Mouse (Mus musculus) intestine, postnatal 0 days (tissue): Measurements from ENCODE around the gene Abca1. TPM values are rescaled to one million over a fixed set of nuclear protein-coding genes. Genes with fewer than 3 reads are reported as not detected.

Experiments used
- ATAC-seq: fragments of 200-750 bp; cut with Nextera tagmentation; 2 replicates; pipeline ENCODE4 v1.8.0; 2017; ENCODE audit warnings: mild to moderate bottlenecking, moderate TSS enrichment, moderate library complexity
- H3K27ac ChIP-seq: fragments of 300-500 bp; sonication (generic); 2 replicates; pipeline ENCODE4 v1.5.1; 2014; ENCODE audit warnings: mild to moderate bottlenecking, low read depth, low read length, moderate library complexity
- H3K27me3 ChIP-seq: fragments of 300-500 bp; sonication (generic); replicated peaks from 2 replicates; pipeline ENCODE4 v1.6.1; 2014; ENCODE audit warnings: low read length, mixed read lengths; ENCODE audit not compliant: control insufficient read depth, insufficient read depth
- H3K36me3 ChIP-seq: fragments of 300-500 bp; sonication (generic); 2 replicates; pipeline ENCODE4 v1.6.1; 2014; ENCODE audit warnings: mild to moderate bottlenecking, moderate library complexity; ENCODE audit not compliant: control insufficient read depth, insufficient read depth
- H3K4me1 ChIP-seq: fragments of 300-500 bp; sonication (generic); replicated peaks from 2 replicates; pipeline ENCODE4 v1.6.1; 2014; ENCODE audit warnings: antibody characterized with exemption, low read length, mixed read lengths; ENCODE audit not compliant: control insufficient read depth, insufficient read depth
- H3K4me2 ChIP-seq: fragments of 300-500 bp; sonication (generic); replicated peaks from 2 replicates; pipeline ENCODE4 v1.6.1; 2014; ENCODE audit warnings: low read depth, mild to moderate bottlenecking, moderate library complexity
- H3K4me3 ChIP-seq: fragments of 300-500 bp; sonication (generic); 2 replicates; pipeline ENCODE4 v1.5.1; 2014; ENCODE audit warnings: low read depth, low read length
- H3K9ac ChIP-seq: fragments of 300-500 bp; sonication (generic); 2 replicates; pipeline ENCODE4 v1.6.1; 2014; ENCODE audit warnings: mild to moderate bottlenecking, low read depth, low read length
- H3K9me3 ChIP-seq: fragments of 300-500 bp; sonication (generic); 2 replicates; pipeline ENCODE4 v1.6.1; 2016; ENCODE audit warnings: mixed run types; ENCODE audit not compliant: control insufficient read depth
- CTCF ChIP-seq: sonication (generic); IDR thresholded peaks from 2 replicates; pipeline ENCODE4 v1.5.1; 2016; ENCODE audit warnings: low read depth, mild to moderate bottlenecking, control low read depth, antibody characterized with exemption, moderate library complexity
- WGBS: fragments of 180-500 bp; shearing (Covaris S2); extraction: QIAGEN DNeasy Blood & Tissue Kit; methylation state at CpG from one replicate; pipeline ENCODE4 v1.1.7; 2014; 5-methylcytosine and 5-hydroxymethylcytosine counted together
- polyA plus RNA-seq: library from polyadenylated mRNA; unstranded; fragments of >200 nt; fragmentation: Nextera tagmentation; extraction: Ambion mirVana; gene quantifications from 2 replicates; pipeline ENCODE4 v1.2.1, GENCODE M21; 2015

Abca1 gene
- polyA plus RNA-seq, 1 experiment from 2014 or later, result 1.4 TPM

- no peaks in the 10 kb centered on the region for H3K9me3 ChIP-seq
- H3K4me3 ChIP-seq, result no peak overlapping the region
- 80% methylated on average over 7 of the region's 7 CpGs for WGBS
- TF ChIP-seq CTCF, result no peak
- H3K27me3 ChIP-seq, result no peaks in the 10 kb centered on the region
- ATAC-seq, result no peak
- no peak overlapping the region for H3K4me2 ChIP-seq
- no peaks in the 10 kb centered on the region for H3K4me1 ChIP-seq
- no peak overlapping the region for H3K9ac ChIP-seq
- no peaks in the 10 kb centered on the region for H3K36me3 ChIP-seq
- H3K27ac ChIP-seq, result no peak overlapping the region
These were observed 57.2 kb downstream of the Abca1 start for GRCm38 (mm10) chr4:53102529-53102928.

- no peak overlapping the region for H3K4me2 ChIP-seq
- H3K9ac ChIP-seq, result no peak overlapping the region
- no peak for TF ChIP-seq CTCF
- no peaks in the 10 kb centered on the region for H3K36me3 ChIP-seq
- ATAC-seq, result no peak
- H3K27me3 ChIP-seq, result no peaks in the 10 kb centered on the region
- H3K4me3 ChIP-seq, result no peak overlapping the region
- WGBS, result 81% methylated on average over 5 of the region's 5 CpGs
- no peaks in the 10 kb centered on the region for H3K4me1 ChIP-seq
- no peaks in the 10 kb centered on the region for H3K9me3 ChIP-seq
- no peak overlapping the region for H3K27ac ChIP-seq
These were observed 58.4 kb downstream of the Abca1 start for GRCm38 (mm10) chr4:53101306-53101705.

GRCm38 (mm10) chr4:53100492-53100891 lies 59.2 kb downstream of the Abca1 start:
- Histone ChIP-seq H3K27me3 (no peaks in the 10 kb centered on the region), H3K4me1 (no peaks in the 10 kb centered on the region), H3K4me2 (no peak overlapping the region), H3K4me3 (no peak overlapping the region), H3K36me3 (no peaks in the 10 kb centered on the region), H3K9ac (no peak overlapping the region), H3K27ac (no peak overlapping the region), H3K9me3 (no peaks in the 10 kb centered on the region)
- no peak for ATAC-seq
- no peak for TF ChIP-seq CTCF
- WGBS, result 83% methylated on average over 9 of the region's 9 CpGs

GRCm38 (mm10) chr4:53094850-53095249 lies 64.8 kb downstream of the Abca1 start:
- 88% methylated on average over 4 of the region's 4 CpGs for WGBS
- no peak for ATAC-seq
- Histone ChIP-seq H3K27ac (no peak overlapping the region), H3K4me2 (no peak overlapping the region), H3K9ac (no peak overlapping the region), H3K36me3 (0 out of 2 replicates have a peak, but pooled peaks cover 5% of the 10 kb centered on the region), H3K4me3 (no peak overlapping the region), H3K4me1 (no peaks in the 10 kb centered on the region), H3K27me3 (no peaks in the 10 kb centered on the region), H3K9me3 (no peaks in the 10 kb centered on the region)
- no peak for TF ChIP-seq CTCF

- Histone ChIP-seq H3K4me2 (no peak overlapping the region), H3K9me3 (no peaks in the 10 kb centered on the region), H3K36me3 (0 out of 2 replicates have a peak, but pooled peaks cover 5% of the 10 kb centered on the region), H3K27me3 (no peaks in the 10 kb centered on the region), H3K9ac (no peak overlapping the region), H3K4me3 (no peak overlapping the region), H3K27ac (no peak overlapping the region), H3K4me1 (no peaks in the 10 kb centered on the region)
- WGBS, result 53% methylated on average over 3 of the region's 3 CpGs
- no peak for ATAC-seq
- TF ChIP-seq CTCF, result no peak
These were observed 65.4 kb downstream of the Abca1 start for GRCm38 (mm10) chr4:53094331-53094730.

GRCm38 (mm10) chr4:53093615-53094014 lies 66.1 kb downstream of the Abca1 start:
- Histone ChIP-seq H3K9ac (no peak overlapping the region), H3K27ac (no peak overlapping the region)
- 90% methylated on average over 4 of the region's 4 CpGs for WGBS

GRCm38 (mm10) chr4:53089641-53090040 lies 70.1 kb downstream of the Abca1 start:
- Histone ChIP-seq H3K4me2 (no peak overlapping the region), H3K9ac (no peak overlapping the region), H3K9me3 (no peaks in the 10 kb centered on the region), H3K27ac (no peak overlapping the region), H3K36me3 (0 out of 2 replicates have a peak, but pooled peaks cover 10% of the 10 kb centered on the region), H3K27me3 (no peaks in the 10 kb centered on the region), H3K4me1 (no peaks in the 10 kb centered on the region), H3K4me3 (no peak overlapping the region)
- TF ChIP-seq CTCF, result no peak
- ATAC-seq, result no peak
- WGBS, result 68% methylated on average over 3 of the region's 3 CpGs

More at GRCm38 (mm10) chr4:53093615-53094014, 66.1 kb downstream of the Abca1 start:
- no peaks in the 10 kb centered on the region for H3K4me1 ChIP-seq
- no peak for TF ChIP-seq CTCF
- H3K4me2 ChIP-seq, result no peak overlapping the region
- 0 out of 2 replicates have a peak, but pooled peaks cover 7% of the 10 kb centered on the region for H3K36me3 ChIP-seq
- ATAC-seq, result no peak
- no peaks in the 10 kb centered on the region for H3K9me3 ChIP-seq
- no peaks in the 10 kb centered on the region for H3K27me3 ChIP-seq
- H3K4me3 ChIP-seq, result no peak overlapping the region
